Mouse (Mus musculus): ENCODE results near the gene Upf2. TPM values are rescaled to one million over a fixed set of nuclear protein-coding genes. Genes with fewer than 3 reads are reported as not detected.
"Not testable (repeated sequence)": the region's sequence is repeated elsewhere in the genome, so short reads cannot be mapped to it uniquely, and the experiment has no call there.

Gene Upf2
- polyA plus RNA-seq, 1 experiment from 2014 or later, result 7.3 TPM

DNA sequence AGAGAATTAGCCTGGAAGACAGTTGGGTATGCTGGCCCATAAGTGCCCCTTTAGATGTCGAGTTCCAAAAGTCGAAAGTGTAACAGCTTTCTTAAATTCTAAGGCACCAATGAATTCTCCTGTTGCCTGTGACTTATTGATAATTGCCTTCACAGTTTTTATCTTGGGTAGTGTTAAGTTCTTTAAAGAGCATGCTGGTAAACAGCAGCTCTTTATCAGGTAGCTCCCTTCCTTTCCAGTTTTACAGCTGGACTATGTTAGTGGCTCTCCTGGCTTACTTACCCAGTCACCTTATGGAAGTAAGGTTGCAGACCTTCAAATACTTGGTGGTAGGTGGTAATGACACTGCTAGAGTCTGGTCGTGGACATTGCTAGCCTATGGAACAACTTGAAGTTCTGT, 52.7 kb downstream of the Upf2 start:
- Histone ChIP-seq H3K27ac (no peak overlapping the region), H3K4me1 (replicated peaks; ENCODE audit: insufficient read depth, low read length) (no peaks in the 10 kb centered on the region), H3K4me2 (ENCODE audit: low read length) (no peak overlapping the region), H3K4me3 (replicated peaks; ENCODE audit: low read depth, low read length) (no peak overlapping the region), H3K9ac (ENCODE audit: low read depth, low read length) (no peak overlapping the region), H3K27me3 (ENCODE audit: insufficient read depth, low read length) (no peaks in the 10 kb centered on the region), H3K9me3 (replicated peaks; ENCODE audit: low read length) (no peaks in the 10 kb centered on the region), H3K36me3 (ENCODE audit: insufficient read depth, low read length) (0 out of 2 replicates have a peak, but pooled peaks cover 8% of the 10 kb centered on the region)
- TF ChIP-seq CTCF (IDR thresholded peaks at IDR 0.05; ENCODE audit: low read depth), result no peak
- DNase-seq (ENCODE audit: low spot score) (no peak), ATAC-seq (replicated peaks; ENCODE audit: low FRiP score, low read depth) (no peak)
- WGBS, result 90% methylated on average over 3 of the region's 3 CpGs

DNA sequence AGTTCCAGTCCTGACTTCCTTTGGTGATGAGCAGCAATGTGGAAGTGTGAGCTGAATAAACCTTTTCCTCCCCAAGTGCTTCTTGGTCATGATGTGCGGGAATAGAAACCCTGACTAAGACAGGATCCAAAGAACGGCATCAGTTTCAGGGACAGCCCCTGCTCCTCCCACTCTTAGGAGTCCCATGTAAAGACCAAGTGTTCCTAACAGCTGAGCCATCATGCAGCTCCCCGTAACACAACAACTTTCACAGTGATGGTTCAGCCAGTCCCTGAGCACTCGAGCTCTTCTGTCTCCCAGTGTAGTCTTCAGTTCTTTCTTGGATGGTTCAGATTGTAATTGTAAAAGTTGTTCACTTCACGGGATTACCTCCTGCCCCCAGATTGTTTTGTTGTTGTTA, 63.3 kb downstream of the Upf2 start:
- H3K27me3 ChIP-seq (ENCODE audit: insufficient read depth, low read length), result no peaks in the 10 kb centered on the region
- no peak for DNase-seq (ENCODE audit: low spot score)
- H3K4me2 ChIP-seq (ENCODE audit: low read length), result no peak overlapping the region
- H3K9ac ChIP-seq (ENCODE audit: low read depth, low read length), result no peak overlapping the region
- peaks cover 9% of the 10 kb centered on the region for H3K36me3 ChIP-seq (ENCODE audit: insufficient read depth, low read length)
- no peak for ATAC-seq (replicated peaks; ENCODE audit: low FRiP score, low read depth)
- H3K27ac ChIP-seq, result no peak overlapping the region
- H3K9me3 ChIP-seq (replicated peaks; ENCODE audit: low read length), result 0 out of 2 replicates have a peak, but pooled peaks cover 3% of the 10 kb centered on the region
- no peaks in the 10 kb centered on the region for H3K4me1 ChIP-seq (replicated peaks; ENCODE audit: insufficient read depth, low read length)
- WGBS, result 86% methylated on average over 5 of the region's 5 CpGs
- no peak overlapping the region for H3K4me3 ChIP-seq (replicated peaks; ENCODE audit: low read depth, low read length)
- no peak for TF ChIP-seq CTCF (IDR thresholded peaks at IDR 0.05; ENCODE audit: low read depth)

DNA sequence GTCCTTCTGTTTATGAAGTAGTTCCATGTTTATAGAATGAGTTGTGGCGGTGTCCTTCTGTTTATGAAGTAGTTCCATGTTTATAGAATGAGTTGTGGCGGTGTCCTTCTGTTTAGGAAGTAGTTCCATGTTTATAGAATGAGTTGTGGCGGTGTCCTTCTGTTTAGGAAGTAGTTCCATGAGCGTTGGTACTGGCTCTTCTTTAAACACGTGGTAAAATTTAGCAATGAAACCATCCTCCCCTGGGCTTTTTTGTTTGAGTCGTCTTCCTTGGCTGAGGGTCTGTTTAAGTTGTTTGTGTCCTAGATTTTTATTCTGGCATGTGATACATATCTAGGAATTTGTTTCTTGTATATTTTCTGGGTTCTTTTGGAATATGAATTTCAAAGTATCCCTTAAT, 63.9 kb downstream of the Upf2 start:
- 88% methylated on average over 6 of the region's 6 CpGs for WGBS
- H3K4me3 ChIP-seq (replicated peaks; ENCODE audit: low read depth, low read length); H3K9me3 ChIP-seq (replicated peaks; ENCODE audit: low read length); H3K27ac ChIP-seq; H3K4me1 ChIP-seq (replicated peaks; ENCODE audit: insufficient read depth, low read length); H3K9ac ChIP-seq (ENCODE audit: low read depth, low read length); DNase-seq (ENCODE audit: low spot score); ATAC-seq (replicated peaks; ENCODE audit: low FRiP score, low read depth); H3K4me2 ChIP-seq (ENCODE audit: low read length); H3K27me3 ChIP-seq (ENCODE audit: insufficient read depth, low read length): not testable (repeated sequence)
- H3K36me3 ChIP-seq (ENCODE audit: insufficient read depth, low read length), result peaks cover 14% of the 10 kb centered on the region

DNA sequence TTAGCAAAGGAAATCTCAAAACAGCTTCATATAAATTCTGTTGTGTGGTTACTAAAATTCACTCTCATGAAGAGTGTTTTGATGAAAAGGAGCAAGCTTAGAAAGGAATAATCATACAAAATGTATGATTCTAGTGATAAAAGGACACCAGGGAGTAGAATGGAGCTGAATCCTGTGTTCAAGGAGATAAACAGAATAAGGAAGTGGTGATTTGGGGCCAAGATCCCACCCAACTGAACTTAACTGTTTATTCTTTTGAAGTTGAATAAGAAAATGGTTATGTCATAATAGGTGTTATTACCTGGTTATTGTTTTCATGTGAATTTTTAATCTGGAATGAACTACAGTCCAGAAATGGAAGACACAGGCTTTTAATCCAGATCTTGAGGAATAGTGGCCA, 69.3 kb downstream of the Upf2 start:
- Histone ChIP-seq H3K27ac (no peak overlapping the region), H3K9me3 (replicated peaks; ENCODE audit: low read length) (no peaks in the 10 kb centered on the region), H3K4me3 (replicated peaks; ENCODE audit: low read depth, low read length) (no peak overlapping the region), H3K4me1 (replicated peaks; ENCODE audit: insufficient read depth, low read length) (no peaks in the 10 kb centered on the region), H3K9ac (ENCODE audit: low read depth, low read length) (no peak overlapping the region), H3K27me3 (ENCODE audit: insufficient read depth, low read length) (no peaks in the 10 kb centered on the region), H3K4me2 (ENCODE audit: low read length) (no peak overlapping the region), H3K36me3 (ENCODE audit: insufficient read depth, low read length) (peaks cover 24% of the 10 kb centered on the region)
- ATAC-seq (replicated peaks; ENCODE audit: low FRiP score, low read depth) (no peak), DNase-seq (ENCODE audit: low spot score) (no peak)
- no peak for TF ChIP-seq CTCF (IDR thresholded peaks at IDR 0.05; ENCODE audit: low read depth)

DNA sequence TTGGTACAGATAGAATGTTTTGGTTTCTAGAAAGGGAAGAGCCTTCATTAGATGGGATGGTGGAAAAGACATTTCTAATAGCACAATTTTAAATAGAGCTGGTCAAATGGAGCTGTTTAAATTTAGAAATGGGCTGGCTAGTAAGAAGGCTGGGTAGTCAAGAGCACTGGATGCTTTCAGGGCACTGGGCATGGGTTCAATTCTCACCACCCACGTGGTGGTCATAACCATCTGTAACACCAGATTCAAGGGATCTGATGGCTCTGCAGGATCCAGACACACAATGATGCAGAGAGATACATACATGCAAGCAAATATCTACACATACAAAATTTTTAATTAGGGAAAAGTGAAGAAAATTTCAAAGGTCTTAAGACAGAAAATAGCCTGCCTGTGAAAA, 91.4 kb downstream of the Upf2 start:
- no peak overlapping the region for H3K9ac ChIP-seq (ENCODE audit: low read depth, low read length)
- no peak overlapping the region for H3K4me3 ChIP-seq (replicated peaks; ENCODE audit: low read depth, low read length)
- H3K27ac ChIP-seq, result no peak overlapping the region
- TF ChIP-seq CTCF (IDR thresholded peaks at IDR 0.05; ENCODE audit: low read depth), result no peak
- no peak overlapping the region for H3K4me2 ChIP-seq (ENCODE audit: low read length)
- H3K9me3 ChIP-seq (replicated peaks; ENCODE audit: low read length), result no peaks in the 10 kb centered on the region
- DNase-seq (ENCODE audit: low spot score), result no peak
- no peaks in the 10 kb centered on the region for H3K27me3 ChIP-seq (ENCODE audit: insufficient read depth, low read length)
- no peak for ATAC-seq (replicated peaks; ENCODE audit: low FRiP score, low read depth)
- 94% methylated on average over 1 of the region's 1 CpGs for WGBS
- no peaks in the 10 kb centered on the region for H3K4me1 ChIP-seq (replicated peaks; ENCODE audit: insufficient read depth, low read length)
- H3K36me3 ChIP-seq (ENCODE audit: insufficient read depth, low read length), result 0 out of 2 replicates have a peak, but pooled peaks cover 18% of the 10 kb centered on the region

GRCm38 (mm10) chr2:6046796-6047195, 95.5 kb downstream of the Upf2 start:
- no peak overlapping the region for H3K4me2 ChIP-seq (ENCODE audit: low read length)
- ATAC-seq (replicated peaks; ENCODE audit: low FRiP score, low read depth) (no peak), DNase-seq (ENCODE audit: low spot score) (no peak)
- H3K9ac ChIP-seq (ENCODE audit: low read depth, low read length), result no peak overlapping the region
- no peaks in the 10 kb centered on the region for H3K9me3 ChIP-seq (replicated peaks; ENCODE audit: low read length)
- H3K36me3 ChIP-seq (ENCODE audit: insufficient read depth, low read length), result peaks cover 46% of the 10 kb centered on the region
- no peaks in the 10 kb centered on the region for H3K4me1 ChIP-seq (replicated peaks; ENCODE audit: insufficient read depth, low read length)
- 75% methylated on average over 7 of the region's 7 CpGs for WGBS
- no peak for TF ChIP-seq CTCF (IDR thresholded peaks at IDR 0.05; ENCODE audit: low read depth)
- no peak overlapping the region for H3K4me3 ChIP-seq (replicated peaks; ENCODE audit: low read depth, low read length)
- no peak overlapping the region for H3K27ac ChIP-seq
- no peaks in the 10 kb centered on the region for H3K27me3 ChIP-seq (ENCODE audit: insufficient read depth, low read length)

DNA sequence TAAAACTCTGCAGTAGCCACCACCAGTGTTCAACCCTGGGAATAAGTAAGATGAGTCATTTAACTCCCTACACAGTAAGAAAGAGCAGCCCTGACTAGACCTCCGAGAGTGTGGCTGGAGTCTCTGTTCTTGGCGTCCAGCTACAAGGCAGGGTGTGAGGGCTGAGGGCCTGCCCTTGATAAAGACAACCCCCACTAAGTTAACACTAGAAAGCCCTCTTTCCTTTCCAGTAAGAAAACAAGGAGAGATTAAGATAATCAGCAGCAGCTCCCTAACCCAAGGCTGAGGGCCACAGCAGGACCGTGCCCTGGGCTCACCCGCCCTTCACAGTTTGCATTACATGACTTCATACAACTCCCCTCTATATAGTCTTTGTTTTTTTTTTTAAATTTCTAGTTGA, 97.3 kb downstream of the Upf2 start:
- Histone ChIP-seq H3K9me3 (replicated peaks; ENCODE audit: low read length) (no peaks in the 10 kb centered on the region), H3K9ac (ENCODE audit: low read depth, low read length) (no peak overlapping the region), H3K36me3 (ENCODE audit: insufficient read depth, low read length) (peaks cover 49% of the 10 kb centered on the region), H3K4me3 (replicated peaks; ENCODE audit: low read depth, low read length) (no peak overlapping the region), H3K27me3 (ENCODE audit: insufficient read depth, low read length) (no peaks in the 10 kb centered on the region), H3K4me2 (ENCODE audit: low read length) (no peak overlapping the region), H3K27ac (no peak overlapping the region), H3K4me1 (replicated peaks; ENCODE audit: insufficient read depth, low read length) (no peaks in the 10 kb centered on the region)
- DNase-seq (ENCODE audit: low spot score), result no peak
- TF ChIP-seq CTCF (IDR thresholded peaks at IDR 0.05; ENCODE audit: low read depth), result no peak
- ATAC-seq (replicated peaks; ENCODE audit: low FRiP score, low read depth), result no peak
- WGBS, result 80% methylated on average over 4 of the region's 4 CpGs

Data from kidney, postnatal 0 days (tissue).